Mouse (Mus musculus): Measurements from ENCODE around the gene Scgb1b18.
"Not testable (repeated sequence)": the region's sequence is repeated elsewhere in the genome, so short reads cannot be mapped to it uniquely, and the experiment has no call there.

Gene Scgb1b18

GRCm38 (mm10) chr7:33185268-33185667 lies at the start of gene Scgb1b18:
TSS of gene Scgb1b18 (plus strand) at chr7:33185568.
- in situ Hi-C loops (cut with MseI, MboI): not testable (repeated sequence)

GRCm38 (mm10) chr7:33173764-33174163 lies 11.6 kb upstream of the Scgb1b18 start, which contains the start of gene Scgb2b18:
TSS of gene Scgb2b18 (minus strand) at chr7:33173864.
- in situ Hi-C loops (cut with MseI, MboI): not testable (repeated sequence)

Data from mouse trophoblast stem cell (cell line).